9 mouse cellular contexts compared by ENCODE assay signal in the genomic region with DNA sequence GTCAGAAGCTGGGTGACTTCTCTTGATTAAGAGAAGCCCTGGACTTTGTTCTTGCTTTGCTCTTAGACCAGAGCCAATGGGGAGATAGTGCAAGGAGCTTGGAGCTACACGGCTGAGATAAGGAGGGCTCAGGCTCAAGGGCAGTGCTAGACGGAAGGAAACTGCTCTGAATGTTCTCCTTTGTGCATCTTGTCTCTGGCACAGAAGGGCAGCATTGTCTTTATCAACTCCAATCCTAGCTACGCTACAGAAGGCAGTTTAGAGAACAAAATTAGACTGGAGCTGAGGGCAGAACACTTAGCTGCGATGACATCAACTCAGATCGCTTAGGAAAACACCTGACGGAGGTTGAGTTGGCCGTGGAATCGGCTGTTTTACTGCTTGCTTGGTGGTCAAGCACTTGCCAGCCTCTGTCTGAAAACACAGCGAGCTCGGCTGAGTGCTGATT. TPM values are rescaled to one million over a fixed set of nuclear protein-coding genes. Genes with fewer than 3 reads are reported as not detected.
DNase-seq lines count a peak whose midpoint lies in the region; ATAC-seq and TF ChIP-seq lines count a peak whose summit lies in the region.
"Had no signal": no experiment of that assay in that cellular context is flagged by ENCODE, and none has a peak within 500 bp of the region (broad histone marks: within the 10 kb centered on the region; RNA-seq: fewer than 3 reads in every experiment).

No protein-coding gene starts in this region.

- H3K4me3 ChIP-seq in layer of hippocampus, adult 2 months, result peak overlapping the region; percentile 91
- peak overlapping the region; percentile 0; the same call in 1 of the 2 replicates for H3K4me3 ChIP-seq in hindbrain, embryonic 15.5 days
- peak overlapping the region; percentile 61; the same call in 1 of the 2 replicates for H3K4me3 ChIP-seq in midbrain, postnatal 0 days (ENCODE audit: low read depth, low read length)

- no peak for TF ChIP-seq CTCF in layer of hippocampus, adult 2 months (conservative IDR thresholded peaks at IDR 0.05)
- TF ChIP-seq CTCF in midbrain, postnatal 0 days (IDR thresholded peaks at IDR 0.05), result no peak

- ATAC-seq in hindbrain, embryonic 15.5 days (ENCODE audit: low FRiP score, low read depth), result no peak
- no peak for ATAC-seq in midbrain, postnatal 0 days (ENCODE audit: low FRiP score)

- H3K36me3 ChIP-seq in hindbrain, embryonic 15.5 days, result no peaks in the 10 kb centered on the region
- H3K36me3 ChIP-seq in midbrain, postnatal 0 days (ENCODE audit: insufficient read depth, low read length), result no peaks in the 10 kb centered on the region

- intact Hi-C loops in gastrocnemius, postnatal 36 days (cut with DNase I), result no loop called here

- H3K27ac ChIP-seq in layer of hippocampus, adult 2 months, result peak overlapping the region; percentile 61; the same call in 1 of the 2 replicates
- H3K27ac ChIP-seq in hindbrain, embryonic 15.5 days (replicated peaks), result no peak overlapping the region
- no peak overlapping the region for H3K27ac ChIP-seq in midbrain, postnatal 0 days (ENCODE audit: low read depth, low read length)

- peak overlapping the region; percentile 60 for H3K4me2 ChIP-seq in hindbrain, embryonic 15.5 days
- peak overlapping the region; percentile 67 for H3K4me2 ChIP-seq in midbrain, postnatal 0 days (ENCODE audit: low read depth, low read length, poor library complexity, severe bottlenecking)

- peak; percentile 62 for DNase-seq in cerebellum, adult 9-10 months
- no peak for DNase-seq in cerebellum, postnatal 10 days
- no peak for DNase-seq in layer of hippocampus, adult 2 months (ENCODE audit: low spot score in 2 of 2)
- DNase-seq in layer of hippocampus, adult 11-12 months (ENCODE audit: low spot score), result no peak
- DNase-seq in midbrain, postnatal 0 days (ENCODE audit: low spot score), result no peak
- DNase-seq in B cell, adult 2 months, result no peak
- no peak for DNase-seq in gastrocnemius, postnatal 36 days
- DNase-seq: kidney, adult 9 months had no signal

- peaks cover 50% of the 10 kb centered on the region for H3K4me1 ChIP-seq in hindbrain, embryonic 15.5 days (replicated peaks)
- H3K4me1 ChIP-seq in midbrain, postnatal 0 days (ENCODE audit: insufficient read depth, low read length), result peaks cover 18% of the 10 kb centered on the region; the same call in 1 of the 2 replicates

- no peaks in the 10 kb centered on the region for H3K27me3 ChIP-seq in hindbrain, embryonic 15.5 days
- no peaks in the 10 kb centered on the region for H3K27me3 ChIP-seq in midbrain, postnatal 0 days (ENCODE audit: insufficient read depth, low read length)

- no peaks in the 10 kb centered on the region for H3K9me3 ChIP-seq in hindbrain, embryonic 15.5 days
- no peaks in the 10 kb centered on the region for H3K9me3 ChIP-seq in midbrain, postnatal 0 days (ENCODE audit: low read length)

- no peak overlapping the region for H3K9ac ChIP-seq in hindbrain, embryonic 15.5 days
- no peak overlapping the region for H3K9ac ChIP-seq in midbrain, postnatal 0 days (replicated peaks; ENCODE audit: low read length, poor library complexity, severe bottlenecking)

- 81% methylated on average over 10 of the region's 10 CpGs for WGBS in hindbrain, embryonic 15.5 days
- 86% methylated on average over 10 of the region's 10 CpGs for WGBS in midbrain, postnatal 0 days

RNA-seq across cellular contexts. Expression of gene Trim32, which starts 2.4 kb away (rescaled TPM):
- 100 to 1,000 TPM; 209 to 227 TPM for total RNA-seq in layer of hippocampus, adult 2 months (2021)
- polyA plus RNA-seq in hindbrain, embryonic 15.5 days (2015; fragmentation: Nextera tagmentation; extraction: Ambion mirVana), result 169 and 194 TPM in 2 replicates
- 204 and 218 TPM in 2 replicates for total RNA-seq in midbrain, postnatal 0 days (2014; rRNA removed)
- polyA plus RNA-seq in midbrain, postnatal 0 days (2015; fragmentation: Nextera tagmentation; extraction: Ambion mirVana), result 175 and 187 TPM in 2 replicates
- total RNA-seq in gastrocnemius, postnatal 36 days (2021), result 10 to 100 TPM in 1 of 2 experiments, 1 to 10 TPM in 1; 8.6 to 10.1 TPM

Comparison
In these comparisons a context has a peak if more than half of its experiments do, and no peak if none do; other contexts are left out.
1. H3K4me3 ChIP-seq: peak in every context shown above with its lines; median percentile 91 in layer of hippocampus, adult 2 months; 61 in midbrain, postnatal 0 days; 0 in hindbrain, embryonic 15.5 days.
2. RNA of gene Trim32, which starts 2.4 kb away (total RNA-seq): 209 to 227 TPM in layer of hippocampus, adult 2 months and 204 to 218 TPM in midbrain, postnatal 0 days; 8.6 to 10.1 TPM in gastrocnemius, postnatal 36 days; every median in the first group is over 10 times any median in the second.